Mouse (Mus musculus): ENCODE data around the gene Gm10647.
"Not testable (repeated sequence)": the region's sequence is repeated elsewhere in the genome, so short reads cannot be mapped to it uniquely, and the experiment has no call there.

The Gm10647 gene

DNA sequence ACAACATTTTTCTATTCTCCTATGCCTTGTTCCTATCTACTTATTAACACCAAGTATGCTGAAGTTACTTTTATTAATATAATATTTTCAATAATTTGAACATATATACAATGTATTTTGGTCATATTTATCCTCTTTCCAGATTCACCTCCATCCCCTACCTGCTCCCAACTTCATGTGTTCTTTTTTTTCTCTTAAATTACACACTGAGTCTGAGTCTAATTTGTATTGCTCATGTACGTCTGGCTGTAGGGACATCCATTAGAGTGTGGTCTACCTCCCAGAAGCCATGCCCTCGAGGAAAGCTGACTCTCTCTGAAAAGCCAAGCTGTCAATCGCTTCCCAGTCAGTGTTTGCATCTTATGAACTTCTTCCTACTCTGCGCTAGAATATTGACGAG, at the start of gene Gm10647:
Gm10647 (plus strand) TSS at position 301 of the 400 bp plus-strand sequence.
- POLR2A ChIA-PET: interaction anchor here in 1 of 4 experiments (2.1 kb wide), 1 partner anchor 149 kb away, joined by 13 read pairs; the partner anchor contains the start of gene Rps27l
- CTCF ChIA-PET: interaction anchor here in 1 of 4 experiments (0.6 kb wide), 1 partner anchor 1641 kb away, joined by 4 read pairs; no protein-coding TSS in a partner anchor

DNA sequence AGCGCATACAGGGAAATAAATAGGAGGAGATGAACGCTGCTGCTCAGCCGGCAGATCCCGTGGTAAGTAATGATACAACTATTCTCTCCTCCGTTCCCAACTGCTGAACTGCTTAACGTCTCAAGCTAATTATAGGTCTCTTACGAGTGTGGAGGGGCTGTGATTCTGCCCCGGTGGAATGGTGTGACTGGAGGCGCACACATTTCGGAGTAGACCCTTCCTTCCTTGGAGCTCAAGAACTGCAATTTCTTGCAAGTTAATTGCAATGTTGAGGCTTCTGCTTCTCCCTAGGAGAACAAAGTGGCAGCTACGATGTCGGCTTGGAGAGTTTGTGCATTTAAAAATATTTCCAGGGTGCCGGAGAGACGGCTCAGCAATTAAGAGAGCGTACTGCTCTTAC, 48.4 kb upstream of the Gm10647 start:
- ChIA-PET CTCF (no interaction called here), POLR2A (interaction anchor here in 1 of 4 experiments (0.5 kb wide), 1 partner anchor 239 kb away, joined by 3 read pairs; no protein-coding TSS in a partner anchor)

DNA sequence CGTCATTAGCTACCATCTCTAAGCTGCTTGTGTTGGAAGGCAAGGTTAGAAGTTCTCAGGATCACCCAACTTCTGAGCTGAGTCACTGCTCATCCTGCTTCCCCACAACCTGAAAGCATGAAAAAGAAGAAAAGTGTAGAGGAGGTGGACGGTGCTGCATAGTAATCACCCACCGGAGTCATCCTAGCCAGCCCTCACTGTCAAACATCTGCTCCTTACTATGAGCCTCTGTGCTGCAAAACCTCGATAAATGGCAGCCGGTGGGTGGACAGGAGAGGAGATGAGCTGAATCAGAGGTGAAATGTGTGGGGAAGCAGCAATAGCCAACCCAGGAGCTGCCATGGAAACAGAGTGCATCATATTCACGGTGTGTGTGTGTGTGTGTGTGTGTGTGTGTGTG, 44.0 kb upstream of the Gm10647 start:
- ChIA-PET POLR2A (no interaction called here), CTCF (interaction anchor here in 2 of 4 experiments (0.6 to 1.0 kb wide), 3 partner anchors 23 to 365 kb away, joined by 3 read pairs; no protein-coding TSS in a partner anchor)

DNA sequence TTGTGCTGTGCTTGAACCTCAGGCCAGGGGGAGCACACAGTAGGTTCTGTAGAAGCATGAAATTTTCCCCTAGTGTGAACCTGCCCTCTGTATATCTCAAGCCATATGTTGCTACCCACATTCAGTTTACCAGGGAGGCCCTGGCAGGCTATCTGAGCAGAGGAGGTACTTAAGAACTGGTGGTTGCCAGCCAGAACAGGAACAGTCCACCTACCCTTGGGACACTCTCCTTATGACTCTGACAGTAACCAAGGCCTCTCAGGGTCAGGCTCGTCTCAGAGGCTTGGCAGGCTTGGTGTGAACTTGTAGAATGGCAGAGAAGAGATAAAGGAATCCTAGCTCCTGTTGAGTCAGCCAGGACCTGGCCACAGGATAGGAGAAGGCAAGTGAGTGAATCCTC, 35.8 kb upstream of the Gm10647 start:
- CTCF ChIA-PET: interaction anchor here in 1 of 4 experiments (0.5 kb wide), 1 partner anchor 53 kb away, joined by 3 read pairs; no protein-coding TSS in a partner anchor
- POLR2A ChIA-PET: interaction anchor here in 1 of 4 experiments (0.6 kb wide), 1 partner anchor 101 kb away, joined by 3 read pairs; no protein-coding TSS in a partner anchor

DNA sequence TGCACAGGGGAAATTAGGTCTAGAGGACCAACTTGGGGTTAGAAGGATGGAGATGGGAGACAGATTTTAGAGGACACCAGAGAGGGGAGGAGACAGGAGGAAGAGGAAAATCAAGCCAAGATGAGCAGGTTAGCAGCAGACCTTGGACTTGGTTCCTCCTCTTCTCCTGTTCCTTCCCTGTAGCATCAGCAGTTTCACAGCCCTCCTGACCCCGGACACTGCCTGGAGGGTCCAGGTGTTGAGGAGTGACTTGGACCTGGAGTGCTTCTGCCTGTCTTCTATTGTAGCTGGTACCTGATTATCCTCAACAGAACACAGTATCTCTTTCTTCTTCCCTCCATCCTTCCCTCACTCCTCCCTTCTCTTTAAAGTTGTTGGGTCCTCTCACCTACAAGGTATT, 28.1 kb upstream of the Gm10647 start:
- CTCF ChIA-PET: no interaction called here

DNA sequence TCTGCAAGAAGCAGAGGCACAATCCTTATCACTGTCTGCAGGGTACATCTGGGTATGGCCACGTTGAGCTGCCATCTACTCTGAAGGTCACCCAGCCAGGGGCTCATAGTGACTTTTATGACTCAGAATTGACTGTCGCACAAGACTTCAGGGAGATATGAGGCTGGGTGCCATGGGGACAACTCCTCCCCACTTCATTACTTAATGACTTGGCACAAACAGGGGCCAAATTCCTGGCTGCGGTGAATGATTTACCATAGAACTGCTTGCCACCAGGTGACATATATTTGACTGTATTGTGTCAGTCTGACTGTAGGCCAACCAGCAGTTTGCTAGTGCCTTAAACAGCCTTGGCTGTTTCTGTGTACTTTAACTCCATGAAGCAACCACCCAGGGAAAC, 27.6 kb upstream of the Gm10647 start:
- CTCF ChIA-PET: no interaction called here

More for the DNA sequence above, 28.1 kb upstream of the Gm10647 start:
- POLR2A ChIA-PET: no interaction called here

DNA sequence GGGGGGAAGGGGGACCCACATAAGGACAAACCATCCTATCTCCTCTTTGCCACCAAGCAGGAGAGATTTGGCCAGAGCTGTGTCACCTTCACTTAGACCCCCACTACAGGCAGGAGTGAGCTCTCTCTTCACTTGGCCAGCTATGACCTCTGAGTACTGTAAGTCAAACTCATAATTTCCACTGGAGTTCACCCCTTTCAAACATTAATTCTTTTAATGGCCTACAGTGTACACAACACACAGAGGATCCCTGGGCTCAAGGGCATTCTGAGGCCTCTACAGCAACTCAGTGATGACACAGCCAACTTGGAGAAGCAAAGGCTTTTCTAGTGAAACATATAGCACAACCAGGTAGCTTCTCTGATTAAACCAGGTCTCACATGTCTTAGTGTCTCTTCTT, 26.1 kb upstream of the Gm10647 start:
- ChIA-PET POLR2A (no interaction called here), CTCF (no interaction called here)

More for the DNA sequence above, 27.6 kb upstream of the Gm10647 start:
- POLR2A ChIA-PET: no interaction called here

DNA sequence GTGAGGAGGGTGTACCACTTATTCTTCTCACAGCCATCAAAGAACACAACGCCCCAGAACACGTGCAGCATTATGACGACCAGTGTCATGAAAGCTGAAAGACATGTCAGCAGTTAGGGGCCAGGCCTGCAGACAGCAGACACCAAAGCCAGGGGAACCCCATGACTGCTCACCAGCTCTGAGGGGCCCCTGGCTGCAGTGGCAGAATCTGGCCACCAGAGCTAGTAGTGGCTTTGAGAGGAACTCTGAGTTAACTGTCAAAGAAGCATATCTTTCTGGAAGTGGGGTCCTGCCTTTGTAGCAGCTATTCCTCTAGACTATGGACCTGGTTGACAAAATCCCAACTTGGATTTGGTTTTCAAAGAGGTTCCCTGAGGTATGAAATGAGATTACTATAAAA, 12.3 kb upstream of the Gm10647 start:
- CTCF ChIA-PET: interaction anchor here in 3 of 4 experiments (0.6 to 1.6 kb wide), 8 partner anchors 11 to 219 kb away, joined by 3 to 19 read pairs (median 4); no protein-coding TSS in a partner anchor
- POLR2A ChIA-PET: interaction anchor here in 2 of 4 experiments (0.7 to 1.6 kb wide), 3 partner anchors 11 to 926 kb away, joined by 3 to 5 read pairs (median 3); partner anchors contain the start of gene Aph1b (in 1 of the 2)

DNA sequence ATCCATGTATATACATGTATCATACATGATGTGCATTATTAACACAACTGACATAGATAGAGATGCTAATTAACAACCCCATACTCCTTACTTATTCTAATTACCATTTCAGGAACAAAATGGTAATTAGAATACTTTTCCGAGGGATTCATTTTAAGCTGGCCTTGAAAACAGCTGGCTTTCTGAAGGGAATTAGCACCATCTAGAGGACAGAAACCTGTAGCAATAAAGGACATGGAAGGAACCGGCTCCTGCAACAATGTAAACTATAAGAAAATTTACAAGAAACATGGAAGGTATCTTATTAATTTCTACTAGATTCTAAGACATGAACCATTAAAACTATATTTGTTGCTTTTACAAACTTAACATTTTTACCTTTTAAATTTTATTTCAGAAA, 9.0 kb upstream of the Gm10647 start:
- ChIA-PET POLR2A (interaction anchor here in 1 of 4 experiments (0.6 kb wide), 1 partner anchor 77 kb away, joined by 3 read pairs; no protein-coding TSS in a partner anchor), CTCF (interaction anchor here (0.6 to 1.3 kb wide), 15 partner anchors 8 to 274 kb away, joined by 3 to 15 read pairs (median 3); partner anchors contain the start of genes Fbxl22 (in 2 of the 4) and Aph1b (in 1 of the 4))

DNA sequence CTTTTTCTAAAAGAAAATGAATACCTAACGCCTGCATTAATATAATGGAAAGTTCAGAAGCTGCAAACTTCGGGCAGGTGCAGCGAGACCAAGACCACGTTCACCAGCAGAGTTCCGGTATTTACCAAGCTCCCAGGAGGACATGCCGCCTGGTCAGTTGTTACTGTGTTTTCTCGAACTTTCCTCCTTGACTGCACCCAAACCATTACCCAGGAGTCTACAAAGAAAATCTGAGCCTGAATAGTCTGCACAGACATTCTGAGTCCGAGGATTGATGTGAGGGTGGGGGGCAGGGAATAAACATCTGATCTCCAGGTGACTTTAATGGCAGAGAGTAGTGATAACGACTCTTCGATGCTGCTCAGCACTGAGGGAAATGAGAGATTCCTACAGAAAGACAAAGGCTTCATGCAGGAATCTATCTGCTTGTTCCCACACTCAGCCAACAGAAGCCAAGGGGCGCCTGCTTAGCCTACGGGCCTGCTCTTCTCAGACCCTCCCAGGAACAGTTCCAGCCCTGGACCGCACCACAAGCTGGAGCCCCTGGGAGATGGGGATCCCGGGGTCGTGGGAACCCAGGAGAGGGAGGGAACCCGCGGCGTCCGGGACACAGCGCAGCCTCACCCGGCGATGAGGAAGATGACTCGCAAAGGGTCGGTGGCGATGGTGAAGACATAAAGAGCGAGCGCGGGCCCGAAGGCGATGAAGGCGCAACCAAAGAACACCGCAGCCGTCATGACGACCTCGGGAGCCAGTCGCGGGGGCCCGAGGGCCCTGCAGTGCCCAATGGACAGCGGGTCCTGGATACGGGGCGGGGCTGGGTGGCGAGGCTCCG, 2.0 kb upstream of the Gm10647 start:
- ChIA-PET CTCF (interaction anchor here in 3 of 4 experiments (0.6 to 1.7 kb wide), 12 partner anchors 27 to 511 kb away, joined by 3 to 12 read pairs (median 4); partner anchors contain the start of gene Fbxl22 (in 1 of the 3)), POLR2A (interaction anchor here in 3 of 4 experiments (0.5 to 2.3 kb wide), 29 partner anchors 10 to 965 kb away, joined by 3 to 30 read pairs (median 4); partner anchors contain the start of genes Aph1c (in 3 of the 3), Rps27l (in 2 of the 3), C2cd4b (in 1 of the 3) and Fbxl22 (in 1 of the 3))

DNA sequence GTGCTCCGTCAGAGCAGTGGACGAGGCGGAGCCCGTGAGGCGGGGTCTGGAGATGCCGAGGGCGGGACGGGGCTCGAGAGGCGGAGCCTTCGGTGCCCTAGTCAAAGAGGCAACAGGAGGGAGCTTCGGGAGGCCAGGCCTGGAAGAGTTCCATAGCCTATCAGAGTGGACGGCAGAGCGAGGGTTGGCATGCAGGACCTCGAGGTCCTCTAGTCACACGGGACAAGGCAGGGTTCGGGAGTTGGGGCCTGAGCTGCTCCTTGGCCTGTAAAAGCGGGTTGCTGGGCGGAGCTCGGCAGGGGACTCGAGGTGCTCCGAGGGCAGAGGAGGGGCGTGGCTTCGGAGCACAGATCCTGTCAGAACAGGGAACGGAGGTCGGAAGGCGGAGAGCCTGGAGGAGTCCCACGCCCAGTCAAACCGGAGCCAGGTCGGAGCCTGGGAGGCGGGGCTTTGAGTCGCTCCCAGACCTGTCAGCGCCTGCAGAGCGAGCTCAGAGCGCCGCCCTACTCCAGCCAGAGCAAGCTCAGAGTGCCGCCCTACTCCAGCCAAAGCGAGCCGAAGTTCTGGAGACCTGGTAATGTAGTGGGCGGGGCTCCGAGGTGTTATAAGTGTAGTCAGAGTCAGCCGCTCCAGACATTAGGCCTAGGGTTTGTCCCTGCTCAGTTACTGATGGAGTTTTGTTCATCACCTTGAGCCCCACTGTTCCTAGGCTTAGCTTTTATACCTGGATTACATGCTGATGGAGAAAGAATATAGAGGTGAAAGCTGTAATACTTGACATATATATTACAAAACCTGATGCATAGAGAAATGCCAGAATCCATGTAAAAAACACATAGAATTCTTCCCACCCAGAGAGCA, 1.1 kb upstream of the Gm10647 start, which contains the start of gene Aph1b:
Aph1b (minus strand) TSS at position 27 of the 861 bp plus-strand sequence.
- CTCF ChIA-PET: interaction anchor here in 3 of 4 experiments (0.6 to 1.7 kb wide), 18 partner anchors 8 to 638 kb away, joined by 3 to 12 read pairs (median 4); partner anchors contain the start of genes Fbxl22 (in 2 of the 3) and Dapk2 (in 1 of the 3)
- POLR2A ChIA-PET: interaction anchor here (0.5 to 2.3 kb wide), 42 partner anchors 11 to 1534 kb away, joined by 3 to 30 read pairs (median 4); partner anchors contain the start of genes Aph1c (in 3 of the 4), Rps27l (in 2 of the 4), C2cd4b (in 1 of the 4) and Fbxl22 (in 1 of the 4)

DNA sequence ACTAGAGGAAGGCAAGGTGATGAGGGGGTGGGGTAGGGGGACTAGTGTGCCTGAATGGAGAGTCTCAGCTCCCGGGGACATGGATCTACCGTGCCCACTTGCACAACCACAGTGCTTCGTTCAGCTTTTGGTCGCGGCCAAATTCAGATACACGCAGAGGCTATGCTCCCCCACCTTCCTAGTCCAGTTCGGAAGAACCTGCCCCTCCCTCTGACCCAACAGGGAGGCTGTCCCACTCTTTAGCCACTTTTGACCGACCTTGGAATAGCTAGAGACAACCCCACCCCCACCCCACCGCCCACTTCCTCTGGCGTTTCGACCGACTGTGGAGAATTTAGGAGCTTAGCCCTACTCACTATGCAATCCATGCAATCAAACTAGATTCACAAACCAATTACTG, 5.1 kb downstream of the Gm10647 start:
- CTCF ChIA-PET: interaction anchor here (0.6 to 1.8 kb wide), 12 partner anchors 14 to 514 kb away, joined by 3 to 7 read pairs (median 4); no protein-coding TSS in a partner anchor
- POLR2A ChIA-PET: interaction anchor here in 3 of 4 experiments (0.6 to 1.9 kb wide), 10 partner anchors 9 to 691 kb away, joined by 3 to 5 read pairs (median 4); partner anchors contain the start of gene Fbxl22 (in 1 of the 3)

DNA sequence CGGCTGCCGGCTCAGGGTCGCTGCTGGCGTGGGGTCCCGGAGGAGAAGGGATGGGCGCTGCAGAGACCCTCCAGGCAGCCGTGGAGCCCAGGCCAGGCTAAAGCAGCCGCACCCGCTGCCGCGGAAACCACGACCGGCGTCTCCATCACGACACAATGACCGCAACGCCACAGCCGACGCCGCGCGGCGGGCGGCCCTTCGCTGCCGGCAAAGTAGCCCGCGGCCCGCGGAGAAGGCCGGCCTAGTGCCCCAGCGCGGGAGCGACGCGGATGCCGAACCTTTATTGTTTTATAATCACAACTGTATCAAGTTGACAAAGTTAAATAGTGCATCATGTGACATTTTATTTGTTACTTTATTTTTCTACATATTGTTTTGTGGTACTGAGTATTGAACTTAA, 9.1 kb downstream of the Gm10647 start:
- CTCF ChIA-PET: not testable (repeated sequence)
- POLR2A ChIA-PET: interaction anchor here in 1 of 4 experiments (0.6 to 1.2 kb wide), 2 partner anchors 121 to 214 kb away, joined by 3 to 5 read pairs; no protein-coding TSS in a partner anchor

DNA sequence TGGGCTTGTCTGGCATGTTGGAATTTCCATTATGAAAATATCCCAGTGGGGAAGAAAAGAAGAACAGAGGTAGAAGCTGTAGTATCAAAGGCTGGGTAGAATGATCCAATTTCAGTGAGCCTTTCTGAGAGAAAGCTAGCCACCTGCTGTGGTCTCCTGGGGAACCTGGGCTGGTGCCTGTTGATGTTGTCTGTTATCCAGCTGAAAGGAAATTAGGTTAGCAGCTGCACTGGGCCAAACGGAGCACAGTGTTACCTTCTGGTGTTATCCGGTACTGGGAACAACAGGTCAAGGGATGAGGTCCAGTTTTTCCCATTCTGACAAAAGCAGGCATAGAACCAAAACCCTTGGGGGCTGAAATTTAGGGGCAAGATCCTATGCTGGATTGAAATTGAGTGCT, 16.6 kb downstream of the Gm10647 start:
- ChIA-PET CTCF (interaction anchor here in 1 of 4 experiments (0.7 kb wide), 1 partner anchor 529 kb away, joined by 3 read pairs; no protein-coding TSS in a partner anchor), POLR2A (interaction anchor here in 1 of 4 experiments (0.6 kb wide), 1 partner anchor 214 kb away, joined by 5 read pairs; no protein-coding TSS in a partner anchor)

DNA sequence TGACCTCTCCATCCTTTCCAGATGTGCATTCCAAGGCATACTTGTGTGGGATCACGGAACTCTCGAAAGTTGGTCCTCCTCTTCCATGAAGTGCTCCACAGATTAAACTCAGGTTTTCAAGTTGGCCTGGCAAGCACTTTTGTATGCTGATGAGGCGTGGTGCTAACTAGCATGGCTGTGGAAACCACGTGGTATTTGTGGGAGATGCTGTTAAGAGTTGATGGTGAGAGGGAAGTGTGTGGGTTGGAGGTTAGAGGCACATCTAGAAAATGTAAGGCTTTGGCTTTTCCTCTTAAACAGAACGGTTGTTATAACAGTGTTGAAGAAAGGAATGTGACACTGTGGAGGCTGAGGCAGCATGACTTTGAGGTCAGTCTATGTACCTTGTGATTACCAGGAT, 24.2 kb downstream of the Gm10647 start:
- ChIA-PET POLR2A (no interaction called here), CTCF (no interaction called here)

DNA sequence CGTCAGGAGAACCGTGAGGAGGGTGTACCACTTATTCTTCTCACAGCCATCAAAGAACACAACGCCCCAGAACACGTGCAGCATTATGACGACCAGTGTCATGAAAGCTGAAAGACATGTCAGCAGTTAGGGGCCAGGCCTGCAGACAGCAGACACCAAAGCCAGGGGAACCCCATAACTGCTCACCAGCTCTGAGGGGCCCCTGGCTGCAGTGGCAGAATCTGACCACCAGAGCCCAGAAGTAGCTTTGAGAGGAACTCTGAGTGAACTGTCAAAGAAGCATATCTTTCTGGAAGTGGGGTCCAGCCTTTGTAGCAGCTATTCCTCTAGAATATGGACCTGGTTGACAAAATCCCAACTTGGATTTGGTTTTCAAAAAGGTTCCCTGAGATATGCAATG, 25.4 kb downstream of the Gm10647 start:
- CTCF ChIA-PET: interaction anchor here in 3 of 4 experiments (0.7 to 1.1 kb wide), 4 partner anchors 13 to 176 kb away, joined by 3 to 19 read pairs (median 5); no protein-coding TSS in a partner anchor
- POLR2A ChIA-PET: interaction anchor here in 1 of 4 experiments (0.6 kb wide), 1 partner anchor 38 kb away, joined by 3 read pairs; no protein-coding TSS in a partner anchor

DNA sequence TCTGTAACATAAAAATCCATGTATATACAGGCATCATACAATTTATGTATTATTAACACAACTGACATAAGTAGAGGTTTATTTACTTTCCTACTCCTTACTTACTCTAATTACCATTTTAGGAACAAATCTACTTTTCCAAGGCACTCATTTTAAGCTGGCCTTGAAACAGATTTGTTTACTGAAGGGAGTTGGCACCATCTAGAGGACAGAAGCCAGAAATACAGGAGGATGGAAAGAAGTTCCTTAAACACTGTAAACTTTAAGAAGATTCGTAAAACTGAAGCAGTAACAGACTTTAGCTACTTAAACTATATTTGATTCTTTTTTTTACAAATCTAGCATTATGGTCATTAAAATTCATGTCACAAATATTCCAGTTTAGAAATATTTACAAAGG, 29.2 kb downstream of the Gm10647 start:
- ChIA-PET CTCF (interaction anchor here in 3 of 4 experiments (0.5 to 1.5 kb wide), 27 partner anchors 9 to 690 kb away, joined by 3 to 15 read pairs (median 3); partner anchors contain the start of genes Aph1b (in 1 of the 3), Dapk2 (in 1 of the 3) and Fbxl22 (in 1 of the 3)), POLR2A (interaction anchor here in 3 of 4 experiments (0.6 to 1.3 kb wide), 7 partner anchors 8 to 735 kb away, joined by 3 to 5 read pairs (median 3); partner anchors contain the start of gene Aph1b (in 1 of the 3))

Data from embryonic stem cell, embryonic (primary cell).